Mouse (Mus musculus) embryonic facial prominence, embryonic 10.5 days (tissue): ENCODE measurements around the gene Med20. TPM values are rescaled to one million over a fixed set of nuclear protein-coding genes. Genes with fewer than 3 reads are reported as not detected.

Experiments used
- DNase-seq: peaks from one replicate; pipeline ENCODE4 v3.0.0-alpha.2; 2017; ENCODE audit warnings: low spot score
- H3K27ac ChIP-seq: fragments of 300-500 bp; sonication (generic); replicated peaks from 2 replicates; pipeline ENCODE4 v1.5.1; 2016; ENCODE audit warnings: mild to moderate bottlenecking
- H3K27me3 ChIP-seq: fragments of 300-500 bp; sonication (generic); replicated peaks from 2 replicates; pipeline ENCODE4 v1.6.1; 2016; ENCODE audit warnings: low read depth, mild to moderate bottlenecking; ENCODE audit not compliant: poor library complexity, severe bottlenecking
- H3K36me3 ChIP-seq: fragments of 300-500 bp; sonication (generic); replicated peaks from 2 replicates; pipeline ENCODE4 v1.6.1; 2016; ENCODE audit warnings: mild to moderate bottlenecking, moderate library complexity
- H3K4me1 ChIP-seq: fragments of 300-500 bp; sonication (generic); 2 replicates; pipeline ENCODE4 v1.6.1; 2016
- H3K4me3 ChIP-seq: fragments of 300-500 bp; sonication (generic); 2 replicates; pipeline ENCODE4 v1.5.1; 2016; ENCODE audit warnings: mild to moderate bottlenecking, moderate library complexity
- H3K9me3 ChIP-seq: fragments of 300-500 bp; sonication (generic); 2 replicates; pipeline ENCODE4 v1.6.1; 2016; ENCODE audit warnings: mild to moderate bottlenecking
- WGBS: fragments of 180-500 bp; shearing (Covaris S2); methylation state at CpG from one replicate; pipeline ENCODE4 v1.1.7; 2016; 5-methylcytosine and 5-hydroxymethylcytosine counted together
- polyA plus RNA-seq: library from polyadenylated mRNA; unstranded; fragments of >200 nt; fragmentation: Nextera tagmentation; extraction: Ambion mirVana; gene quantifications from 2 replicates; pipeline ENCODE4 v1.2.1, GENCODE M21; 2016

Med20 gene
- polyA plus RNA-seq = 46.7 and 48.9 TPM in 2 replicates

DNA sequence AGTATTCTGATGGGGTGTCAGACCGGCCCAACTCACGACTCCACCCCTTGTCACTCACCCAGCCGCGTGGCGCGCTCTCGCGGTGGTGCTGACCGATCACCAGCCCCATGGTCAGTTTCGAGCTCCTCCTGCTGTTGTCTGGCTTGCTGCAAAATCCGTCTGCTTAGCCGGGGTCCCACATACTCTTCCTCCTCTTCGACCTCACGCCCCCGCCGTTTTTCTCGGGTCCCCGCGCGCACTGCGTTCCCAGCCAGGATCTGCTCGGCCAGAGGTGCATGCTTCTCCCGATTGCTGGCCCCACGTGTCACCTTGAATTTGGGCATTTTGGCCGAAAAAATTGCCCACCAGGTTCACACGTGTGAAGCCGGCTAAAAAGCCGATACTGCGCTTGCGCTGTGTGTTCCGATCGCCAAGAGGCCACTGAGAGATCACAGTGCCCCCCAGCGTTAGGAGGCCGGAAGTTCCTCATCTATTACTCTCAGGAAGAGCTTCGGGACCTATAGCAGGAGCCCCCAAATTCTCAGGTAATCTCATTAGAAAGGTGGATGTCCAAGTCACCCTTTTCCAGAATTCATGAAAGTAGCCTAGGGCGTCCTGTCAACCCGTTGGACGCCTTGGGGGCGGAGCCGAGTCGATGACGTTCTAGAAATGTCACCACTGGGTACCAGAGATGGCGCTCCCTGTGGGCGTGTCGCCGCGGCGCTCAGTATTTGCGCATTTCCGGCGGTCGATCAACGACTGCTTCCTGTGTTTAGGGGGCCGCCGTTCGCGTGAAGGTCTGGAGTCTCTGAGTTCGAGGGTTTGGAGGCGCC, at the start of gene Med20, which contains the start of the genes Bysl and Gm20517:
Med20 (plus strand) TSS at position 734 of the 812 bp plus-strand sequence.
Bysl (minus strand) TSS at position 644 of the 812 bp plus-strand sequence.
Gm20517 (plus strand) TSS at position 741 of the 812 bp plus-strand sequence.
- Histone ChIP-seq H3K4me1 (peaks cover 22% of the 10 kb centered on the region), H3K36me3 (peaks cover 69% of the 10 kb centered on the region), H3K27ac (peak within 1 kb of the TSS; percentile 84), H3K9me3 (no peaks in the 10 kb centered on the region), H3K27me3 (no peaks in the 10 kb centered on the region), H3K4me3 (peak within 1 kb of the TSS; percentile 90)
- DNase-seq = peak; percentile 96
- under 1% methylated on average over 59 of the region's 59 CpGs for whole genome bisulfite sequencing

DNA sequence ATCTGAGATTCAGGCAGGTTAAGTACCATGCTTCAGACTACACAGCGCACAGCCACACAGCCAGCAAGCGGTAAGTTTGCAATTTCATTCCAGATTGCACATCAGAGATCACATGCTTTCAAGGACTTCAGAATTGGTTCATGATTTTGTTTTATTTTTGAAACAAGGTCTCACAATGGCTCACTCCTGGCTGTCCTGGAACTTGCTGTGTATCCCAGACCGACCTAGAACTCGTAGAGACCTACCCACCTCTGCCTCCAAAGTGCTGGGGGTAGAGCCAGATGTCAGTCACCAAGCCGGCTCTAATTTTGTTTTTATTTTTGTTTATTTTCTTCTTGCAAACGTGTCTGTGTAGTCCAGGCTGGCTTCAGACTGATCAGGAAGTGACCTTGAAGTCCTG, 48.5 kb upstream of the Med20 start:
- H3K9me3 ChIP-seq = no peaks in the 10 kb centered on the region
- 78% methylated on average over 6 of the region's 6 CpGs for WGBS
- H3K27me3 ChIP-seq = no peaks in the 10 kb centered on the region
- peaks cover 12% of the 10 kb centered on the region for H3K4me1 ChIP-seq
- no peaks in the 10 kb centered on the region for H3K36me3 ChIP-seq
- no peak overlapping the region for H3K27ac ChIP-seq
- no peak overlapping the region for H3K4me3 ChIP-seq
- no peak for DNase-seq

GRCm38 (mm10) chr17:47564612-47565011, 46.8 kb upstream of the Med20 start:
- Histone ChIP-seq H3K27ac (no peak overlapping the region), H3K27me3 (no peaks in the 10 kb centered on the region), H3K36me3 (no peaks in the 10 kb centered on the region), H3K4me3 (no peak overlapping the region), H3K9me3 (no peaks in the 10 kb centered on the region), H3K4me1 (peaks cover 11% of the 10 kb centered on the region)
- WGBS = 87% methylated on average over 5 of the region's 5 CpGs
- DNase-seq = no peak

DNA sequence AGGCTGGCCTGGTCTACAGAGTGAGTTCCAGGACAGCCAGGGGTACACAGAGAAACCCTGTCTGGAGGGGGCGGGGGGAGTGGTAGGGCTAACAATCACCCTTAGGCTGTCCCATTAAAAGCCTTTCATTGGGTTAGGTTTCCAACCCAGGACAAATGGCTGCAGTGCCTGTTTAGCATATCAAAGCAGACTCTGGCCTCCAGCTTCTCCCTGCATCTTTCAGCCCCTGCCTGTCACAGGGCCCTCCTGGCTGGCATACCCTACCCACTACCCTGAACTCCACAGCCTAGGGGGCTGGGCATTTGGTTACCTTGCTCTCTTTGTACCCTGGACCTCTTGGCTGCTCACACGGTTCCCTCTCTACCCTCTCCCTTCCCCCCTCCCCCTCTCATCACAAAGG, 45.2 kb upstream of the Med20 start:
- H3K27ac ChIP-seq = peak overlapping the region; percentile 26; the same call in 1 of the 2 replicates
- peaks cover 7% of the 10 kb centered on the region for H3K4me1 ChIP-seq
- no peak overlapping the region for H3K4me3 ChIP-seq
- no peaks in the 10 kb centered on the region for H3K9me3 ChIP-seq
- H3K27me3 ChIP-seq = no peaks in the 10 kb centered on the region
- DNase-seq = no peak
- WGBS = 24% methylated on average over 2 of the region's 2 CpGs
- H3K36me3 ChIP-seq = no peaks in the 10 kb centered on the region

- Histone ChIP-seq H3K4me3 (no peak overlapping the region), H3K9me3 (no peaks in the 10 kb centered on the region), H3K4me1 (peaks cover 18% of the 10 kb centered on the region), H3K36me3 (no peaks in the 10 kb centered on the region), H3K27me3 (no peaks in the 10 kb centered on the region), H3K27ac (peak overlapping the region; percentile 21; the same call in 1 of the 2 replicates)
- WGBS = 60% methylated on average over 3 of the region's 3 CpGs
- no peak for DNase-seq
Observed at GRCm38 (mm10) chr17:47567271-47567670, 44.1 kb upstream of the Med20 start.

DNA sequence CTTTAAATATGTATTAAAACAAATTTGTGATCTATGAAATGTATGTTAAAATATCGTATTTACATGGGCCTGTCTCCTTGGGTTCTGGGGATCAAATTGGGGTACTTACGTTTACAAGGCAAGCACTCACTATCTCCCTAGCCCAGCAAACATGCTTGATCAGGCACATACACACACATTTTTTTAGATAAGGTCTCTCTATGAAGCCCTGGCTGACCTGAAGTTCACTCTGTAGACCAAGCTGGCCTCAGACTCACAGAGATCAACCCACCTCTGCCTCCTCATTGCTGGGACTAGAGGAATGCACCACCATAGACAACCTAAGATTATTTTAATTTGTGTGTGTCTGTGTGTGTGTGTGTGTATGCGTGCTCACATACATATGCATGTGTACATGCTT, 43.0 kb upstream of the Med20 start:
- no peaks in the 10 kb centered on the region for H3K27me3 ChIP-seq
- no peak for DNase-seq
- no peaks in the 10 kb centered on the region for H3K36me3 ChIP-seq
- H3K4me1 ChIP-seq = peaks cover 24% of the 10 kb centered on the region
- 93% methylated on average over 3 of the region's 3 CpGs for WGBS
- no peaks in the 10 kb centered on the region for H3K9me3 ChIP-seq
- no peak overlapping the region for H3K27ac ChIP-seq
- no peak overlapping the region for H3K4me3 ChIP-seq

GRCm38 (mm10) chr17:47568951-47569527, 42.3 kb upstream of the Med20 start:
- H3K27me3 ChIP-seq = no peaks in the 10 kb centered on the region
- H3K4me3 ChIP-seq = no peak overlapping the region
- no peak overlapping the region for H3K27ac ChIP-seq
- no peaks in the 10 kb centered on the region for H3K36me3 ChIP-seq
- DNase-seq = no peak
- peaks cover 26% of the 10 kb centered on the region for H3K4me1 ChIP-seq
- 80% methylated on average over 10 of the region's 10 CpGs for WGBS
- no peaks in the 10 kb centered on the region for H3K9me3 ChIP-seq

DNA sequence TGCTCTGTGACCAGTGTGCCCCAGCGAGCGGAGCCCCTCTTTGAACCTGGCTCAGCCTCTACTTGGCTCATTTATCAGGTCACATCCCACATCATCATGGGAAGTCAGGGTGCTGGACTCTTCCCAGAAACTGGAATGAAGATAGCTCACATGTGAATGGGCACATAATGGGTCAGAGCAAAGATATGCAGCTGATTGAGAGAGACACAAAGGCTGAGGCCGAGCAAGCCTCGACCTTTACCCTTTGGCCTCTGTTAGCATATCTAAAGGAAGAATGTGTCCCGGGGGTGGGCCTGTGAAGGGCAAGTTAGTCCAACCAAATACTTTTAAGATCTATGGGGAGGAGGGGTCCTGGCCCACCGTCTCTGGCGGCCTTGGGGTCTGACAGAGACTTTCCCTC, 39.8 kb upstream of the Med20 start:
- no peaks in the 10 kb centered on the region for H3K9me3 ChIP-seq
- peaks cover 28% of the 10 kb centered on the region for H3K4me1 ChIP-seq
- peak; percentile 25 for DNase-seq
- H3K27ac ChIP-seq = peak overlapping the region; percentile 59
- 17% methylated on average over 7 of the region's 7 CpGs for WGBS
- 0 out of 2 replicates have a peak overlapping the region, but pooled peaks have one; percentile 3 for H3K4me3 ChIP-seq
- H3K27me3 ChIP-seq = no peaks in the 10 kb centered on the region
- H3K36me3 ChIP-seq = no peaks in the 10 kb centered on the region

DNA sequence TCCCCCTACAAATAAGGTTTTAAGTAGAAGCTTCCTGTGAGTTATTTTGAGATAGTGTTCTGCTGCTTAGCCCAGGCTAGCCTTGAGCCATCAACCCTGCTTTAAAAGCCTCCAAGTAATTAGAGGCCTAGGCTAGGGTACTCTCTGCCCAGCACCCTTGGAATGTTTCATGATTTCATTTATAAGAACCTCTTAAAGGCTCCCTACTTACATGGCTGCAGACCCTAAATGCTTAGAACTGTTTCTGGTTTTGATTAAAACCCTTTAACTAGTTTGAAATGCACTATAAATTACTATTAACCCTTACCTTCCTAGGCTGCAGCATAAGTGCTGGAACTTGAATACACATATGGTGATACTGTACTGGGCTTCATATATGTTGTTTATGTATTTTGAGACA, 38.9 kb upstream of the Med20 start:
- Histone ChIP-seq H3K4me3 (no peak overlapping the region), H3K36me3 (no peaks in the 10 kb centered on the region), H3K9me3 (no peaks in the 10 kb centered on the region), H3K4me1 (peaks cover 28% of the 10 kb centered on the region), H3K27me3 (no peaks in the 10 kb centered on the region), H3K27ac (no peak overlapping the region)
- no peak for DNase-seq

- 71% methylated on average over 8 of the region's 8 CpGs for WGBS
- peaks cover 28% of the 10 kb centered on the region for H3K4me1 ChIP-seq
- no peak overlapping the region for H3K4me3 ChIP-seq
- no peaks in the 10 kb centered on the region for H3K9me3 ChIP-seq
- no peak overlapping the region; the same call in 1 of the 2 replicates for H3K27ac ChIP-seq
- DNase-seq = no peak
- H3K36me3 ChIP-seq = no peaks in the 10 kb centered on the region
- no peaks in the 10 kb centered on the region for H3K27me3 ChIP-seq
Observed at GRCm38 (mm10) chr17:47574028-47574427, 37.4 kb upstream of the Med20 start.

DNA sequence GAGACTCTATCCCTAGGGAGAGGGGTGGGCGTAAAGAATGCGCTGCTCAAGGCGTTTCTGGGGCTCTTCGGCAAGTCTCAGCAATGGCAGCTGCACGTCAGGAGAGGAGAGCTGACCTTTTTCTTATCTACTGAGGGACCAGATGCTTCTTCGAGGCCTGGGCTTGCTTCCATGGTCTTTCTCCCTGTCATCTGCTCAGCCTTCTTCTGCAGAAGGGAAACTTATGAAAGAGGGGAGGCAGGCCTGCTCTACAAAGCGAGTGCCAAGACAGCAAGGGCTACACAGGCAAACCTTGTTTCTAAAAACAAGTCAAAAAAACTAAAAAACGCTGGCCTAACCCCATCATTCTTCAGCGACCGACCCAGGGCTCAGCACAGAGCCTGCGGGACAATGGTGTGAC, 36.6 kb upstream of the Med20 start:
- H3K4me1 ChIP-seq = peaks cover 28% of the 10 kb centered on the region
- no peak overlapping the region for H3K4me3 ChIP-seq
- H3K27ac ChIP-seq = peak overlapping the region; percentile 40; the same call in 1 of the 2 replicates
- no peaks in the 10 kb centered on the region for H3K9me3 ChIP-seq
- H3K36me3 ChIP-seq = no peaks in the 10 kb centered on the region
- WGBS = 70% methylated on average over 11 of the region's 11 CpGs
- no peak for DNase-seq
- H3K27me3 ChIP-seq = no peaks in the 10 kb centered on the region

GRCm38 (mm10) chr17:47578655-47579054, 32.7 kb upstream of the Med20 start:
- no peaks in the 10 kb centered on the region for H3K36me3 ChIP-seq
- H3K9me3 ChIP-seq = no peaks in the 10 kb centered on the region
- H3K27ac ChIP-seq = no peak overlapping the region
- H3K27me3 ChIP-seq = no peaks in the 10 kb centered on the region
- no peak for DNase-seq
- no peak overlapping the region for H3K4me3 ChIP-seq
- WGBS = 86% methylated on average over 6 of the region's 6 CpGs
- H3K4me1 ChIP-seq = peaks cover 11% of the 10 kb centered on the region

- 88% methylated on average over 4 of the region's 4 CpGs for whole genome bisulfite sequencing
- H3K4me3 ChIP-seq = no peak overlapping the region
- no peaks in the 10 kb centered on the region for H3K4me1 ChIP-seq
- DNase-seq = no peak
- no peaks in the 10 kb centered on the region for H3K36me3 ChIP-seq
- no peaks in the 10 kb centered on the region for H3K27me3 ChIP-seq
- no peaks in the 10 kb centered on the region for H3K9me3 ChIP-seq
- H3K27ac ChIP-seq = no peak overlapping the region
Observed at GRCm38 (mm10) chr17:47580962-47581361, 30.4 kb upstream of the Med20 start.
